Mouse (Mus musculus) activated CD4-positive, CD25-positive, alpha-beta regulatory T cell, adult 4 months (primary cell): Measurements from ENCODE around the gene Zfp276. TPM values are rescaled to one million over a fixed set of nuclear protein-coding genes. Genes with fewer than 3 reads are reported as not detected.
"Not testable (repeated sequence)": the region's sequence is repeated elsewhere in the genome, so short reads cannot be mapped to it uniquely, and the experiment has no call there.

ENCODE experiments used
- ATAC-seq: one replicate; pipeline ENCODE4 v1.8.0; 2017
- polyA plus RNA-seq, 2 experiments: library from polyadenylated mRNA; unstranded; fragments of 100-300 nt; shearing (Covaris generic); gene quantifications; one replicate each; pipeline ENCODE4 v1.2.1; 2017

Zfp276 gene
- polyA plus RNA-seq, 2 experiments from 2014 or later = 3.6 to 4.7 TPM

- no peak for ATAC-seq
These were observed 8.5 kb upstream of the Zfp276 start for GRCm38 (mm10) chr8:123245543-123245942.

GRCm38 (mm10) chr8:123247748-123248147, 6.2 kb upstream of the Zfp276 start:
- ATAC-seq = no peak

GRCm38 (mm10) chr8:123248596-123248995, 5.4 kb upstream of the Zfp276 start:
- no peak for ATAC-seq

GRCm38 (mm10) chr8:123250940-123251339, 3.1 kb upstream of the Zfp276 start:
- ATAC-seq = no peak

GRCm38 (mm10) chr8:123252925-123253324, 1.1 kb upstream of the Zfp276 start:
- ATAC-seq = no peak

- ATAC-seq = peak; percentile 14
These were observed 420 bp upstream of the Zfp276 start for GRCm38 (mm10) chr8:123253451-123254098.

- ATAC-seq = no peak
These were observed 1.2 kb downstream of the Zfp276 start for GRCm38 (mm10) chr8:123255170-123255569.

- ATAC-seq = no peak
These were observed 3.1 kb downstream of the Zfp276 start for GRCm38 (mm10) chr8:123257114-123257513.

- ATAC-seq = not testable (repeated sequence)
These were observed 3.6 kb downstream of the Zfp276 start for GRCm38 (mm10) chr8:123257593-123257992.

- no peak for ATAC-seq
These were observed 14.1 kb downstream of the Zfp276 start for GRCm38 (mm10) chr8:123267926-123268656.

- ATAC-seq = no peak
These were observed 17.2 kb downstream of the Zfp276 start for GRCm38 (mm10) chr8:123271147-123271546.

GRCm38 (mm10) chr8:123271901-123272300, 17.9 kb downstream of the Zfp276 start:
- ATAC-seq = no peak

GRCm38 (mm10) chr8:123274447-123274846, 20.5 kb downstream of the Zfp276 start:
- ATAC-seq = no peak

- ATAC-seq = no peak
These were observed 21.1 kb downstream of the Zfp276 start for GRCm38 (mm10) chr8:123275096-123275495.

- no peak for ATAC-seq
These were observed 24.4 kb downstream of the Zfp276 start for GRCm38 (mm10) chr8:123278445-123278844.

GRCm38 (mm10) chr8:123279828-123280227, 25.8 kb downstream of the Zfp276 start:
- ATAC-seq = no peak

- ATAC-seq = no peak
These were observed 26.5 kb downstream of the Zfp276 start for GRCm38 (mm10) chr8:123280302-123281094.

- ATAC-seq = not testable (repeated sequence)
These were observed 29.0 kb downstream of the Zfp276 start for GRCm38 (mm10) chr8:123282994-123283393.

GRCm38 (mm10) chr8:123283991-123284390, 30.0 kb downstream of the Zfp276 start:
- ATAC-seq = no peak

GRCm38 (mm10) chr8:123284493-123284892, 30.5 kb downstream of the Zfp276 start:
- no peak for ATAC-seq

- ATAC-seq = peak; percentile 49
These were observed 33.4 kb downstream of the Zfp276 start for GRCm38 (mm10) chr8:123287362-123287761.

GRCm38 (mm10) chr8:123290166-123290565, 36.2 kb downstream of the Zfp276 start:
- no peak for ATAC-seq

- ATAC-seq = no peak
These were observed 36.7 kb downstream of the Zfp276 start for GRCm38 (mm10) chr8:123290679-123291078.
